Mouse (Mus musculus): ENCODE measurements around the gene Sorbs2. TPM values are rescaled to one million over a fixed set of nuclear protein-coding genes. Genes with fewer than 3 reads are reported as not detected.
A peak's percentile ranks its signal among the peaks of the same experiment; 100 is the strongest.

The Sorbs2 gene
- total RNA-seq, 1 experiment = 2.1 TPM

DNA sequence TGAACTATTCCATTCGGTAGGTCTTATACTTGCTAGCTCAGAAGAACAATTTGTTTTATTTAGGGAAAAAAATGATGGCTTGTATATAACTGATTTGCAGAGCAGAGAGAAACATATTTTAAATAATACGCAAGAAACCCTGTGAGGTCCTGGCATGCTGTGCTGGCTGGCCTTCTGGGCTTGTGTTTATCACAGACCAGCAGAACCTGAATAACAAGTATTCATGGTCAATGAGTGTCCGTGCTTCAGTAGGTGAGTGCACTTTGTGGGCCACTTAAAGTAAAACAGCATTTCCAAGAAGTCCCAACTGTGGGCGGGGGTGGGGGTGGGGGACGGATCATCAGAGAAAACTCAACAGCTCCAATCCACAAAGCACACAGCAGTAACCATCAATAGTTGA lies 107.0 kb downstream of the Sorbs2 start:
- Histone ChIP-seq H3K9ac (ENCODE audit: insufficient read depth, low read depth, low read length, poor library complexity, severe bottlenecking) (no peak overlapping the region), H3K27ac (ENCODE audit: insufficient read depth, low read depth, low read length, poor library complexity, severe bottlenecking) (no peak overlapping the region), H3K9me3 (ENCODE audit: control insufficient read depth, insufficient read depth, low read depth, low read length) (no peaks in the 10 kb centered on the region), H3K4me1 (ENCODE audit: control insufficient read depth in 2 of 2, insufficient read depth in 2 of 2, low read length in 2 of 2, poor library complexity in 1 of 2) (peaks cover 3% of the 10 kb centered on the region in 2 experiments; a peak in 2 of 4 replicates), H3K36me3 (ENCODE audit: control insufficient read depth, insufficient read depth, low read length, poor library complexity, severe bottlenecking) (no peaks in the 10 kb centered on the region), H3K4me3 (ENCODE audit: insufficient read depth in 1 of 2, low read depth in 1 of 2, low read length in 2 of 2, poor library complexity in 1 of 2, severe bottlenecking in 1 of 2) (no peak overlapping the region)
- in situ Hi-C loops (cut with MboI; ENCODE audit: low sequenced_read_pairs in 2 of 2, unreplicated experiment in 2 of 2) = no loop called here
- DNase-seq (ENCODE audit: low read depth, low spot score) = no peak
- TF ChIP-seq CHD2 (IDR thresholded peaks at IDR 0.05; ENCODE audit: low read depth, low read length) = peak; percentile 27; the same call in 1 of the 2 replicates
- TF ChIP-seq HCFC1 (IDR thresholded peaks at IDR 0.05; ENCODE audit: borderline replicate concordance, insufficient read depth, low read length) = no peak

DNA sequence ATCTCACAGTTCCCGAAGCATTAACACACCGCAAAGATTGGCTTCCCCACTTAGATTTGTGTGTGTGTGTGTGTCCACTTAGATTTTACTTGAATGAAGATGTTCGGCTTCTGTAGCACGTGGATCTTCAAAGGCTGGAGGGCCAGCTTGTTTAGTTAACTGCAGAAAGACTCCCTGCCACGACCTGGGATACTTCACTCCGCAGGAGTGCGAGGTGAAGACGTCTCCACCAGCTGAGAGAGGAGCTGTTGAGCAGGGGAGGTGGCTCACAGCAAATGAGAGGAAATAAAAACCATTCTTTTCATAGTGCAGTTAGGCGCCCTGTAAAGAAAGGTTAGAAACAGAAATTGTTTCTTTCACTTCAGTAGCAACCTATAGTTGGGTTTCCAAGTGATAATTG lies 107.5 kb downstream of the Sorbs2 start:
- H3K27ac ChIP-seq (ENCODE audit: insufficient read depth, low read depth, low read length, poor library complexity, severe bottlenecking) = no peak overlapping the region
- no peak overlapping the region for H3K4me3 ChIP-seq (ENCODE audit: insufficient read depth in 1 of 2, low read depth in 1 of 2, low read length in 2 of 2, poor library complexity in 1 of 2, severe bottlenecking in 1 of 2)
- H3K36me3 ChIP-seq (ENCODE audit: control insufficient read depth, insufficient read depth, low read length, poor library complexity, severe bottlenecking) = no peaks in the 10 kb centered on the region
- no peak for DNase-seq (ENCODE audit: low read depth, low spot score)
- peaks cover 3% of the 10 kb centered on the region in 2 experiments; a peak in 2 of 4 replicates for H3K4me1 ChIP-seq (ENCODE audit: control insufficient read depth in 2 of 2, insufficient read depth in 2 of 2, low read length in 2 of 2, poor library complexity in 1 of 2)
- TF ChIP-seq HCFC1 (IDR thresholded peaks at IDR 0.05; ENCODE audit: borderline replicate concordance, insufficient read depth, low read length) (no peak), ZC3H11A (IDR thresholded peaks at IDR 0.05; ENCODE audit: borderline replicate concordance, low read depth, low read length) (no peak), CHD2 (IDR thresholded peaks at IDR 0.05; ENCODE audit: low read depth, low read length) (no peak), ZNF384 (IDR thresholded peaks at IDR 0.05; ENCODE audit: low read depth, low read length) (no peak), MAFK (IDR thresholded peaks at IDR 0.05; ENCODE audit: insufficient read depth, low read depth, low read length) (no peak)
- H3K9ac ChIP-seq (ENCODE audit: insufficient read depth, low read depth, low read length, poor library complexity, severe bottlenecking) = no peak overlapping the region
- in situ Hi-C loops (cut with MboI; ENCODE audit: low sequenced_read_pairs in 2 of 2, unreplicated experiment in 2 of 2) = no loop called here
- H3K9me3 ChIP-seq (ENCODE audit: control insufficient read depth, insufficient read depth, low read depth, low read length) = no peaks in the 10 kb centered on the region

GRCm38 (mm10) chr8:45615551-45615950 lies 108.0 kb downstream of the Sorbs2 start:
- TF ChIP-seq HCFC1 (IDR thresholded peaks at IDR 0.05; ENCODE audit: borderline replicate concordance, insufficient read depth, low read length) = no peak
- no peak for TF ChIP-seq MAFK (IDR thresholded peaks at IDR 0.05; ENCODE audit: insufficient read depth, low read depth, low read length)
- 0 out of 2 replicates have a peak, but pooled peaks have one; percentile 32 for TF ChIP-seq CHD2 (IDR thresholded peaks at IDR 0.05; ENCODE audit: low read depth, low read length)
- no peak for TF ChIP-seq ZNF384 (IDR thresholded peaks at IDR 0.05; ENCODE audit: low read depth, low read length)
- no peak for TF ChIP-seq ZC3H11A (IDR thresholded peaks at IDR 0.05; ENCODE audit: borderline replicate concordance, low read depth, low read length)
- in situ Hi-C loops (cut with MboI; ENCODE audit: low sequenced_read_pairs in 2 of 2, unreplicated experiment in 2 of 2) = no loop called here
- no peaks in the 10 kb centered on the region for H3K9me3 ChIP-seq (ENCODE audit: control insufficient read depth, insufficient read depth, low read depth, low read length)
- no peak overlapping the region for H3K27ac ChIP-seq (ENCODE audit: insufficient read depth, low read depth, low read length, poor library complexity, severe bottlenecking)
- H3K36me3 ChIP-seq (ENCODE audit: control insufficient read depth, insufficient read depth, low read length, poor library complexity, severe bottlenecking) = no peaks in the 10 kb centered on the region
- peaks cover 3% of the 10 kb centered on the region in 2 experiments; a peak in 2 of 4 replicates for H3K4me1 ChIP-seq (ENCODE audit: control insufficient read depth in 2 of 2, insufficient read depth in 2 of 2, low read length in 2 of 2, poor library complexity in 1 of 2)
- no peak overlapping the region for H3K4me3 ChIP-seq (ENCODE audit: insufficient read depth in 1 of 2, low read depth in 1 of 2, low read length in 2 of 2, poor library complexity in 1 of 2, severe bottlenecking in 1 of 2)
- no peak overlapping the region for H3K9ac ChIP-seq (ENCODE audit: insufficient read depth, low read depth, low read length, poor library complexity, severe bottlenecking)
- no peak for DNase-seq (ENCODE audit: low read depth, low spot score)

GRCm38 (mm10) chr8:45621576-45622178 lies 114.1 kb downstream of the Sorbs2 start:
- Histone ChIP-seq H3K9me3 (ENCODE audit: control insufficient read depth, insufficient read depth, low read depth, low read length) (no peaks in the 10 kb centered on the region), H3K27ac (ENCODE audit: insufficient read depth, low read depth, low read length, poor library complexity, severe bottlenecking) (no peak overlapping the region), H3K4me1 (ENCODE audit: control insufficient read depth in 2 of 2, insufficient read depth in 2 of 2, low read length in 2 of 2, poor library complexity in 1 of 2) (no peaks in the 10 kb centered on the region), H3K36me3 (ENCODE audit: control insufficient read depth, insufficient read depth, low read length, poor library complexity, severe bottlenecking) (no peaks in the 10 kb centered on the region), H3K4me3 (ENCODE audit: insufficient read depth in 1 of 2, low read depth in 1 of 2, low read length in 2 of 2, poor library complexity in 1 of 2, severe bottlenecking in 1 of 2) (no peak overlapping the region), H3K9ac (ENCODE audit: insufficient read depth, low read depth, low read length, poor library complexity, severe bottlenecking) (no peak overlapping the region)
- TF ChIP-seq ZNF384 (IDR thresholded peaks at IDR 0.05; ENCODE audit: low read depth, low read length) (no peak), HCFC1 (IDR thresholded peaks at IDR 0.05; ENCODE audit: borderline replicate concordance, insufficient read depth, low read length) (no peak), MAFK (IDR thresholded peaks at IDR 0.05; ENCODE audit: insufficient read depth, low read depth, low read length) (no peak), ZC3H11A (IDR thresholded peaks at IDR 0.05; ENCODE audit: borderline replicate concordance, low read depth, low read length) (no peak), CHD2 (IDR thresholded peaks at IDR 0.05; ENCODE audit: low read depth, low read length) (no peak)
- in situ Hi-C loops (cut with MboI; ENCODE audit: low sequenced_read_pairs in 2 of 2, unreplicated experiment in 2 of 2) = no loop called here
- DNase-seq (ENCODE audit: low read depth, low spot score) = no peak

GRCm38 (mm10) chr8:45626406-45626805 lies 118.8 kb downstream of the Sorbs2 start:
- no peaks in the 10 kb centered on the region for H3K36me3 ChIP-seq (ENCODE audit: control insufficient read depth, insufficient read depth, low read length, poor library complexity, severe bottlenecking)
- no peak overlapping the region for H3K27ac ChIP-seq (ENCODE audit: insufficient read depth, low read depth, low read length, poor library complexity, severe bottlenecking)
- no peak overlapping the region for H3K4me3 ChIP-seq (ENCODE audit: insufficient read depth in 1 of 2, low read depth in 1 of 2, low read length in 2 of 2, poor library complexity in 1 of 2, severe bottlenecking in 1 of 2)
- H3K4me1 ChIP-seq (ENCODE audit: control insufficient read depth in 2 of 2, insufficient read depth in 2 of 2, low read length in 2 of 2, poor library complexity in 1 of 2) = no peaks in the 10 kb centered on the region
- TF ChIP-seq MAFK (IDR thresholded peaks at IDR 0.05; ENCODE audit: insufficient read depth, low read depth, low read length) = no peak
- in situ Hi-C loops (cut with MboI; ENCODE audit: low sequenced_read_pairs in 2 of 2, unreplicated experiment in 2 of 2) = no loop called here
- no peaks in the 10 kb centered on the region for H3K9me3 ChIP-seq (ENCODE audit: control insufficient read depth, insufficient read depth, low read depth, low read length)
- H3K9ac ChIP-seq (ENCODE audit: insufficient read depth, low read depth, low read length, poor library complexity, severe bottlenecking) = no peak overlapping the region
- no peak for DNase-seq (ENCODE audit: low read depth, low spot score)

Data from ES-E14 (cell line).